9 mouse cellular contexts compared by ENCODE assay signal in genomic region chr7:126297579-126298460, GRCm38 (mm10). TPM values are rescaled to one million over a fixed set of nuclear protein-coding genes. Genes with fewer than 3 reads are reported as not detected.
DNase-seq lines count a peak whose midpoint lies in the region; ATAC-seq and TF ChIP-seq lines count a peak whose summit lies in the region.
"Had no signal": no experiment of that assay in that cellular context is flagged by ENCODE, and none has a peak within 500 bp of the region (broad histone marks: within the 10 kb centered on the region; RNA-seq: fewer than 3 reads in every experiment).

No protein-coding gene starts in this region.

- no peak overlapping the region for H3K4me3 ChIP-seq in lung, postnatal 0 days (ENCODE audit: low read depth, low read length)
- H3K4me3 ChIP-seq: lung, embryonic 15.5 days had no signal

- no peaks in the 10 kb centered on the region for H3K9me3 ChIP-seq in lung, postnatal 0 days (ENCODE audit: low read length)
- H3K9me3 ChIP-seq: lung, embryonic 15.5 days had no signal

- TF ChIP-seq EP300 in lung, postnatal 0 days (IDR thresholded peaks at IDR 0.05), result no peak

- DNase-seq in adrenal gland, postnatal 10 days, result peak; percentile 72
- DNase-seq in adrenal gland, postnatal 25 days, result no peak
- DNase-seq in layer of hippocampus, adult 11-12 months (ENCODE audit: low spot score), result peak; percentile 65
- DNase-seq in layer of hippocampus, adult 9-11 months, result no peak
- DNase-seq in urinary bladder, postnatal 25 days (ENCODE audit: low spot score), result peak; percentile 39
- no peak for DNase-seq in urinary bladder, postnatal 36 days (ENCODE audit: low spot score in 2 of 2)
- DNase-seq in lung, postnatal 0 days (ENCODE audit: low spot score), result peak; percentile 78

- TF ChIP-seq CTCF in lung, postnatal 0 days (IDR thresholded peaks at IDR 0.05), result peak; percentile 77

- H3K4me2 ChIP-seq in lung, postnatal 0 days (replicated peaks; ENCODE audit: low read depth, low read length), result no peak overlapping the region
- H3K4me2 ChIP-seq: lung, embryonic 15.5 days had no signal

- H3K27me3 ChIP-seq in lung, postnatal 0 days (replicated peaks; ENCODE audit: insufficient read depth, low read length), result no peaks in the 10 kb centered on the region
- H3K27me3 ChIP-seq: lung, embryonic 15.5 days had no signal

- ATAC-seq in lung, postnatal 0 days, result no peak
- no peak for ATAC-seq in activated CD4-positive, CD25-positive, alpha-beta regulatory T cell, adult 4 months

- no peak overlapping the region for H3K27ac ChIP-seq in lung, postnatal 0 days (ENCODE audit: low read length)
- H3K27ac ChIP-seq: lung, embryonic 15.5 days had no signal

- WGBS in lung, postnatal 0 days, result 68% methylated on average over 8 of the region's 8 CpGs

- H3K36me3 ChIP-seq in lung, postnatal 0 days (ENCODE audit: insufficient read depth, low read length), result 0 out of 2 replicates have a peak, but pooled peaks cover 2% of the 10 kb centered on the region

- no peak overlapping the region for H3K9ac ChIP-seq in lung, postnatal 0 days (replicated peaks; ENCODE audit: low read depth)
- H3K9ac ChIP-seq: lung, embryonic 15.5 days had no signal

- no peaks in the 10 kb centered on the region for H3K4me1 ChIP-seq in lung, postnatal 0 days (ENCODE audit: insufficient read depth, low read depth, low read length)
- H3K4me1 ChIP-seq: lung, embryonic 15.5 days had no signal

RNA-seq across cellular contexts. Expression of gene Sbk1, which starts 25.4 kb away (rescaled TPM):
- total RNA-seq in adrenal gland, postnatal 10 days (2021), result 10 to 100 TPM; 40.7 to 52.5 TPM
- total RNA-seq in adrenal gland, postnatal 25 days (2021), result 72.1 and 102 TPM in 2 replicates
- 5.5 and 5.7 TPM in 2 replicates for polyA plus RNA-seq in lung, postnatal 0 days (2015; fragmentation: Nextera tagmentation; extraction: Ambion mirVana)
- 1 to 10 TPM; 4.1 to 5.6 TPM for polyA plus RNA-seq in activated CD4-positive, CD25-positive, alpha-beta regulatory T cell, adult 4 months (2017; shearing (Covaris generic))

Comparison
In these comparisons a context has a peak if more than half of its experiments do, and no peak if none do; other contexts are left out.
1. DNase-seq: peak in adrenal gland, postnatal 10 days (single experiment), layer of hippocampus, adult 11-12 months (single experiment), urinary bladder, postnatal 25 days (single experiment) and lung, postnatal 0 days (single experiment); none in adrenal gland, postnatal 25 days (single experiment), layer of hippocampus, adult 9-11 months (single experiment) and urinary bladder, postnatal 36 days (0 of 2).